Mouse (Mus musculus): Measurements from ENCODE around the gene Chst12. TPM values are rescaled to one million over a fixed set of nuclear protein-coding genes. Genes with fewer than 3 reads are reported as not detected.
"Not testable (repeated sequence)": the region's sequence is repeated elsewhere in the genome, so short reads cannot be mapped to it uniquely, and the experiment has no call there.

Gene Chst12
- 25.2 and 26.1 TPM in 2 replicates for polyA plus RNA-seq (2015; fragmentation: Nextera tagmentation; extraction: Ambion mirVana)

DNA sequence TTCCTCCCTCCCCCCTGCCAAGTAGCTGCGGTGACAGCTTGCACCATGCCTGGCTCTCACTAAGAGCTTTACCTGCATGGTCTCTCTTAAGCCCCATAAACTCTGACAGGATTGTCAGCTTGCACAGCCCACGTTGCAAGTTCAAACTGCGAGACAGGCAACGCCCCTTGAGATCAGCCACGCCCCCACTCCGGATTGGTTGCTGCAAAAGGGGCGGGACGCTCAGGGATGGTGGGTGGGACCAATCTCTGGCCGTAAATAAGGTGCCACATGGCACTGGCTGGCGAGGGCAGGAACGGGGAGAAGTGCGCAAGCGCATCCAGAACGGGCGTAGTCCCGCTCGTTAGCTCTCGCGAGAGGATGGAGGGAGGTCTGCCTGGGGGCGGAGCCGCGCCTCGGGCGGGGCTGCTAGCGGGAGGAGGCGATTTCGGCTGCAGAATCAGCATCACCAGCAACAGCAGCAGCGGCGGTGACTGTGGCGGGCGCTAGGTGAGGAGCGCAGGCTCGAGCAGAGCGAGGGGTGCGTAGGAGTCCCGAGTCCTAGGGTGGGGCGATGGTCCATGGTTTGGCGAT lies at the start of gene Chst12:
Gene Chst12, plus strand, starts transcription at position 343 of the 573 bp plus-strand sequence.
- ATAC-seq (ENCODE audit: low FRiP score, low read depth), result peak; percentile 96
- Histone ChIP-seq H3K9ac (peak within 1 kb of the TSS; percentile 64), H3K4me2 (peak within 1 kb of the TSS; percentile 78), H3K9me3 (no peaks in the 10 kb centered on the region), H3K4me3 (peak within 1 kb of the TSS; percentile 57), H3K27me3 (0 out of 2 replicates have a peak, but pooled peaks cover 3% of the 10 kb centered on the region), H3K4me1 (replicated peaks) (peaks cover 55% of the 10 kb centered on the region), H3K27ac (replicated peaks) (peak within 1 kb of the TSS; percentile 75), H3K36me3 (no peaks in the 10 kb centered on the region)
- WGBS, result under 1% methylated on average over 38 of the region's 38 CpGs

DNA sequence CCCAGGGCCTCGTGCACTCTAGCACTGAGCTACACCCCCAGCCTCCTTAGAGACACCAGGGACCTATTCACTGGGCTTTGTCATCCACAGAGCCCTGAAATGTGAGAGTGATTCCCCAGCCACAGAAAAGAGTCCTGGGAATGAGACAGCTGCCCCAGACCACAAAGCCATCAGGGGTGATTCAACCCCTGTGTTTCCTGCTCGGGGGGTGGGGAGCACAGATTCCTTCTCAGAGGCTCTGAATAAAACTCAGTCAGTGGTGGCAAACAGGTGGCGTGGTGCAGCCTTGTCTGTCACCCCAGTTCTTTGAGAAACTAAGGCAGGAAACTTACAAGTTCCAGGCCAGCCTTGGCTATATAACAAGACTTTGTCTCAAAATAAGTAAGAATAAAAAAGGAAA lies 43.9 kb upstream of the Chst12 start:
- no peak overlapping the region for H3K27ac ChIP-seq (replicated peaks)
- H3K9ac ChIP-seq, result no peak overlapping the region
- ATAC-seq (ENCODE audit: low FRiP score, low read depth), result no peak
- H3K4me2 ChIP-seq, result no peak overlapping the region
- H3K36me3 ChIP-seq, result no peaks in the 10 kb centered on the region
- H3K4me3 ChIP-seq, result no peak overlapping the region
- no peaks in the 10 kb centered on the region for H3K4me1 ChIP-seq (replicated peaks)
- 78% methylated on average over 3 of the region's 3 CpGs for WGBS
- H3K9me3 ChIP-seq, result no peaks in the 10 kb centered on the region
- H3K27me3 ChIP-seq, result no peaks in the 10 kb centered on the region

GRCm38 (mm10) chr5:140463151-140463550 lies 42.2 kb upstream of the Chst12 start:
- H3K9ac ChIP-seq; H3K27ac ChIP-seq (replicated peaks); H3K4me3 ChIP-seq; ATAC-seq (ENCODE audit: low FRiP score, low read depth); H3K4me2 ChIP-seq; H3K4me1 ChIP-seq (replicated peaks); H3K9me3 ChIP-seq; H3K27me3 ChIP-seq; H3K36me3 ChIP-seq: not testable (repeated sequence)
- WGBS, result 91% methylated on average over 2 of the region's 2 CpGs

DNA sequence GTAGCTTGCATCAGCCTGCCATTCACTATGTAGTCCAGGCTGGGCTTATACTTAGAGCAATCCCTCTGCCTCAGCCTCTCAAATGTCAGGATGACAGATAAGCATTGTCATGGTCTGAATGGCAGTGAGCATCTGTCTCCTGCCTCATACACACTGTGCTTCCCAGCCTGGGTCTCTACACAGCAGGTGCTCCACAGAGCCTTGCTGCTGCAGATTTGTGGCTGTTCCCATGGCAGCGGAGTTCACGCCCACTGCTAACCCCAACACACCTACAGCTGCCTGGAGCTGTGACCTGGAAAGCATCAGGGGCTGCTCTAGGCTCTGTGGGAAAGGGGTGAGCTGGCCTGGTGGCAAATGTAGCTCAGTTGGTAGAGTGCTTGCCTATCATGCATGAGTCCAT lies 40.4 kb upstream of the Chst12 start:
- Histone ChIP-seq H3K4me1 (replicated peaks) (no peaks in the 10 kb centered on the region), H3K36me3 (no peaks in the 10 kb centered on the region), H3K9ac (no peak overlapping the region), H3K9me3 (no peaks in the 10 kb centered on the region), H3K4me3 (no peak overlapping the region), H3K4me2 (no peak overlapping the region), H3K27ac (replicated peaks) (no peak overlapping the region), H3K27me3 (no peaks in the 10 kb centered on the region)
- 64% methylated on average over 2 of the region's 2 CpGs for WGBS
- no peak for ATAC-seq (ENCODE audit: low FRiP score, low read depth)

DNA sequence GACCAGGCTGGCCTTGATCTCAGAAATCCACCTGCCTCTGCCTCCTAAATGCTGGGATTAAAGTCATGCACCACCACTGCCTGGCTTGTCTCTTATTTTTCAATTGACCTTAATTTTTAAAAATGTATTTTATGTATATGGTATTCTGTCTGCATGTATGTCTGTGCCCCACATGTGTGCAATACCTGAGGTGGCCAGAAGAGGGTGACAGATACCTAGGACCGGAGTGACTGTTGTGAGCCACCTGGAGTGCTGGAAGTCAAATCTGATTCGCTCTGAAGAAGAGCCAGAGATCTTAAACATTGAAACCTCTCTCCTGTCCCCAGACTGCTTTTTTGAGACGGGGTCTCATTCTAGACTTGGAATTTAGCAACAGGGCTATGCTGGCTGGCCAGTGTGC lies 33.0 kb upstream of the Chst12 start:
- no peaks in the 10 kb centered on the region for H3K27me3 ChIP-seq
- no peak overlapping the region for H3K9ac ChIP-seq
- H3K27ac ChIP-seq (replicated peaks), result no peak overlapping the region
- H3K36me3 ChIP-seq, result no peaks in the 10 kb centered on the region
- no peak overlapping the region for H3K4me3 ChIP-seq
- H3K4me2 ChIP-seq, result no peak overlapping the region
- H3K9me3 ChIP-seq, result no peaks in the 10 kb centered on the region
- no peaks in the 10 kb centered on the region for H3K4me1 ChIP-seq (replicated peaks)
- 84% methylated on average over 3 of the region's 3 CpGs for WGBS
- ATAC-seq (ENCODE audit: low FRiP score, low read depth), result no peak

DNA sequence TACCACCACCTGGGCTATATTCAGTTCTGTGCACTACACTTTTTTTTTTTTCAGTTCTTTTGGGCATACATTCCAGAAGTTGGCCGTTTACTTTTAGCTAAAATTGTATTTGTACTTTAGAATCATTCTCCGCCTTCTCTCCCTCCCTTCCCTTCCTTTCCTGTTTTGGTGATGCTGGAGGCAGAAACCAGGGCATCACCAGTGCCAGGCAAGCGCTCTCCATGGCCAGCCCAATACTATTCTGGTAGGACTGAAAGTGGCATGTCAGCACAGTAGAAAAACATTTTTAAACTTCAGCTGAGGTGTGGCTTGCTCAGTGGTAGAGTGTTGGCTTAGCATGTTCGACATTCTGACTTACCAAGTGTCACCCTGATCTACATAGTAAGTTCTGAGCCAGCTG lies 23.9 kb upstream of the Chst12 start:
- Histone ChIP-seq H3K4me1 (replicated peaks) (no peaks in the 10 kb centered on the region), H3K27me3 (no peaks in the 10 kb centered on the region), H3K27ac (replicated peaks) (no peak overlapping the region), H3K4me2 (no peak overlapping the region), H3K4me3 (no peak overlapping the region), H3K9ac (no peak overlapping the region), H3K36me3 (no peaks in the 10 kb centered on the region), H3K9me3 (no peaks in the 10 kb centered on the region)
- no peak for ATAC-seq (ENCODE audit: low FRiP score, low read depth)
- 82% methylated on average over 4 of the region's 4 CpGs for WGBS

DNA sequence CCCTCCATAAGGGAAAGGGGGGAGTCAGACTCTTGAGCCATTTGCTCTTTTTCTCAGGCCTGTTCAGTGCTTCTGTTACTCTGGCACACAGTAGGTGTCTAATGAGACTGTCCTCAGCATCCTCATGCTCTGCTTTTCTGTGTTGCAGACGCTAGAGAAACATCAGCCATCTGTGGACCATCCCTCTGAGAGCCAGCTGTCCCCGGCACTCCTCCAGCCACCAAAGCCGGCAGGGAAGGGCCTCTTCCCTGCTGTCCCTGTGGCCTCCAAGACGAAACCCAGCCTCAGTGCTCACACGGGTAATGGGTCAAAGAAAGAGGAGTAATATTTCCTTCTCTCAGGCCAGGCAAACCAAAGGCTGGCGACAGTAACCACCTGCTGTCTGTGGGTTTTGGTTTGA lies 14.2 kb upstream of the Chst12 start:
- no peak for ATAC-seq (ENCODE audit: low FRiP score, low read depth)
- WGBS, result 68% methylated on average over 6 of the region's 6 CpGs
- Histone ChIP-seq H3K27me3 (no peaks in the 10 kb centered on the region), H3K4me2 (no peak overlapping the region), H3K9me3 (no peaks in the 10 kb centered on the region), H3K27ac (replicated peaks) (no peak overlapping the region), H3K4me1 (replicated peaks) (no peaks in the 10 kb centered on the region), H3K36me3 (no peaks in the 10 kb centered on the region), H3K9ac (no peak overlapping the region), H3K4me3 (no peak overlapping the region)

DNA sequence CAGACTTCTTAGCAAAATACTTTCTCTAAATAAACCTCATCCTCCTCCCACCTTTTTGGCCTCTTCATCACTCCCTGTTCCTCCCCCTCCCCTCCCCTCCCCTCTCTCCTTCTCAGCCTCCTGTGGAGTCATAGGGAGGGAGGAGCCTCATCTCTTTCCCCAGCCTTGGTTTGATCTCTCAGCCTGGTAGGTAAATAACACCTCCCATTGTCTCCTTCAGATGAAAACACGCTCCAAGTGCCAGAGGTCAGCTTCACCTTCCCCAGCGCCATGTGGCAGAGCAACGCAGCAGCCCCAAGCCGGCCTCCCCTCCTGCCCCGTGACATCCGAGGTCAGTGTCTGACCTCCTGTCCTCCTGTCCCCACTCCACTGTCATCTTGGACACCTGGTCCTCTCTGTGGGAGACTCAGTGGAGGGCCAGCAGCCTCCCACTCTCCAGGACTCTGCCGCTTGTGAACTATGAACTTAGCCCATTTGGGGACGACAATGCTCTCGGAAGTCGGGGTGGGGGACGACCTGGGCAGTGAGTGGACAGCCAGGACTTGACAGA lies 12.6 kb upstream of the Chst12 start:
- H3K4me3 ChIP-seq, result no peak overlapping the region
- no peak overlapping the region for H3K27ac ChIP-seq (replicated peaks)
- H3K4me2 ChIP-seq, result no peak overlapping the region
- H3K4me1 ChIP-seq (replicated peaks), result no peaks in the 10 kb centered on the region
- no peak for ATAC-seq (ENCODE audit: low FRiP score, low read depth)
- no peak overlapping the region for H3K9ac ChIP-seq
- H3K36me3 ChIP-seq, result no peaks in the 10 kb centered on the region
- H3K9me3 ChIP-seq, result no peaks in the 10 kb centered on the region
- 37% methylated on average over 10 of the region's 11 CpGs for WGBS
- no peaks in the 10 kb centered on the region for H3K27me3 ChIP-seq

DNA sequence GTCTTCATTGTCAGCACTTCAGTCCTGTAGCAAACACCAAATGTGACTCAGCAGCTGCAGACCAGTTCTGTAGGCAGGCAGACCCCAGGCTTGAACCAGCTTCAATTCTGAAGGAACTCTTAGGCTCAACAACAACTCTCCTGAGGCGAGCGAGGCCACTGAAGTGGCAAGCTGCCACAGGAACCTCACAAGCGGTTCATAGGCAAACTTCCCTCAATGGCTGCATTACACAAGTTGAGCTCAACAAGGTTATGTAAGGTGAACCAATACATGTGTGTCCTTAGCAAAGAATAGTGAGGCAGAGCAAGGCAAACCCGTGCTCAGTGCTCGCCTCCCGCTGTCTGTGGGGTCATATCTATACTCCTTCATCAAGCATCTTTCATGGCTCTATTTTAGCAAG lies 7.2 kb upstream of the Chst12 start:
- peaks cover 5% of the 10 kb centered on the region for H3K4me1 ChIP-seq (replicated peaks)
- no peaks in the 10 kb centered on the region for H3K36me3 ChIP-seq
- H3K9me3 ChIP-seq, result no peaks in the 10 kb centered on the region
- no peak overlapping the region for H3K27ac ChIP-seq (replicated peaks)
- no peaks in the 10 kb centered on the region for H3K27me3 ChIP-seq
- H3K9ac ChIP-seq, result no peak overlapping the region
- H3K4me3 ChIP-seq, result no peak overlapping the region
- no peak for ATAC-seq (ENCODE audit: low FRiP score, low read depth)
- H3K4me2 ChIP-seq, result no peak overlapping the region
- 87% methylated on average over 6 of the region's 6 CpGs for WGBS

DNA sequence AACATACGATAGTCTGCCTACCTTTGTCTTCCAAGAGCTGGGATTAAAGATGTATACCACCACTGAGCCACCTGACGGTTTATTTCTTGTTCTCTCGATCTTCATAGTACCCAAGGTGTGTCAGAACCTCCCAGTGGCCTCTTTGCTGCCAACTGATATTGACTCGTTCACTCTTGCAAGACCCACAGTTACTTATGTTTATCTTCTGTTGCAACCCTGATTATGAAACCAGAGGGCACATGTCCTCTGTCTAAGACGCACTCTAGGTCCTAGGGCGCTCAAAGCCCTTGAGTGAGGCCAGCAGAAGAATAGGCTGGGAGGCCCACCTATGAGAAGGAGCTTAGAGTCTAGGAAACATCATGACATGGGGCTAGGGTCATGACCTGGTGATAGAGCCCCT lies 4.6 kb upstream of the Chst12 start:
- H3K9me3 ChIP-seq, result no peaks in the 10 kb centered on the region
- H3K9ac ChIP-seq, result no peak overlapping the region
- peaks cover 12% of the 10 kb centered on the region for H3K4me1 ChIP-seq (replicated peaks)
- 0 out of 2 replicates have a peak, but pooled peaks cover 3% of the 10 kb centered on the region for H3K27me3 ChIP-seq
- WGBS, result 88% methylated on average over 6 of the region's 6 CpGs
- no peak overlapping the region for H3K27ac ChIP-seq (replicated peaks)
- no peak overlapping the region for H3K4me2 ChIP-seq
- H3K36me3 ChIP-seq, result no peaks in the 10 kb centered on the region
- ATAC-seq (ENCODE audit: low FRiP score, low read depth), result no peak
- H3K4me3 ChIP-seq, result no peak overlapping the region

DNA sequence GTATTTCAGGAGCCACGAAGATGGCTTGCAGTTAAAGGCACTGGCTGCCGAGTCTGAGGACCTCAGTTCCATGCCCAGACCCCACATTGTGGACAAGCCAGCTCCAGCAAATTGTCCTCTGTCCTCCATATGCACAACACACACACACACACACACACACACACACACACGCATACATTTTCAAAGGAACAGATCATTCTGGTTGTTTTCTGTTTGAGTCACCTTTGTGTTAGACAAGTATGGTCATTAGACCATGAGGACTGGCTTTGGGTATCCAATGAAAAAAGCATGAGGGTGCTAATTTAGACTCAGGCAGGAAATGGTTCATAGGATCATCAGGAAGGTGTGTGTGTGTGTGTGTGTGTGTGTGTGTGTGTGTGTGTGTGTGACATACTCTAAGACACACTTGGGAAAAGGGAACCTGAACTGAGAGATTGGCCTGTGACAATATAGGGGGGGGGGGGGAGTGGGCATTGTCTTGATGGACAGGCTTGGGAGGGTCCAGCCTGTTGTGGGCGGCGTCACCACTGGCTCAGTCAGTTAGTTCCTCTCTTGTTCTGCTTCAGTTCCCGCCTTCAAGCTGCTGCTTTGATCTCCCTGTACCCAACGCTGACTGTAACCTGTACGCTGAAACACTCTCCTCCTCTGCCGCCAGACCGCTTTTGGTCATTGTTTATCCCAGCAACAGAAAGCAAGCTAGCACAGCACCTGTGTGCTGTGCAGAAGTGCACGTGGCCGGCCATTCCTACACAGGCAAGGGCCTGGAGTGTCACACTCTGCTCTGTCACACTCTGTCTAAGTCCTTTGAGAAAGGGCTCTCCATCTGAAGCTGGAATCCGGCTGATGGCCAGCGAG lies 3.1 kb upstream of the Chst12 start:
- Histone ChIP-seq H3K36me3 (no peaks in the 10 kb centered on the region), H3K4me3 (no peak overlapping the region), H3K9me3 (no peaks in the 10 kb centered on the region), H3K27me3 (0 out of 2 replicates have a peak, but pooled peaks cover 3% of the 10 kb centered on the region), H3K4me1 (replicated peaks) (peaks cover 26% of the 10 kb centered on the region), H3K27ac (replicated peaks) (no peak overlapping the region), H3K4me2 (peak overlapping the region; percentile 43), H3K9ac (0 out of 2 replicates have a peak overlapping the region, but pooled peaks have one; percentile 2)
- no peak for ATAC-seq (ENCODE audit: low FRiP score, low read depth)
- 17% methylated on average over 14 of the region's 14 CpGs for WGBS

GRCm38 (mm10) chr5:140502925-140503324 lies 2.4 kb upstream of the Chst12 start:
- Histone ChIP-seq H3K4me2 (peak overlapping the region; percentile 43), H3K9ac (0 out of 2 replicates have a peak overlapping the region, but pooled peaks have one; percentile 2), H3K4me1 (replicated peaks) (peaks cover 32% of the 10 kb centered on the region)
- 2% methylated on average over 12 of the region's 12 CpGs for WGBS
- not testable (repeated sequence) for H3K36me3 ChIP-seq; H3K4me3 ChIP-seq; H3K27ac ChIP-seq (replicated peaks); H3K9me3 ChIP-seq; H3K27me3 ChIP-seq; ATAC-seq (ENCODE audit: low FRiP score, low read depth)
